Mouse (Mus musculus) inflammation-experienced regulatory T-cells, adult 6 months (primary cell): ENCODE results near the gene Gm8104. TPM values are rescaled to one million over a fixed set of nuclear protein-coding genes. Genes with fewer than 3 reads are reported as not detected.
"Not testable (repeated sequence)": the region's sequence is repeated elsewhere in the genome, so short reads cannot be mapped to it uniquely, and the experiment has no call there.

ENCODE experiments used
- ATAC-seq: one replicate; pipeline ENCODE4 v1.8.0; 2017
- polyA plus RNA-seq, 3 experiments: library from polyadenylated mRNA; unstranded; fragments of 100-300 nt; shearing (Covaris generic); gene quantifications; one replicate each; pipeline ENCODE4 v1.2.1; 2017

The Gm8104 gene
- polyA plus RNA-seq, result not detected

DNA sequence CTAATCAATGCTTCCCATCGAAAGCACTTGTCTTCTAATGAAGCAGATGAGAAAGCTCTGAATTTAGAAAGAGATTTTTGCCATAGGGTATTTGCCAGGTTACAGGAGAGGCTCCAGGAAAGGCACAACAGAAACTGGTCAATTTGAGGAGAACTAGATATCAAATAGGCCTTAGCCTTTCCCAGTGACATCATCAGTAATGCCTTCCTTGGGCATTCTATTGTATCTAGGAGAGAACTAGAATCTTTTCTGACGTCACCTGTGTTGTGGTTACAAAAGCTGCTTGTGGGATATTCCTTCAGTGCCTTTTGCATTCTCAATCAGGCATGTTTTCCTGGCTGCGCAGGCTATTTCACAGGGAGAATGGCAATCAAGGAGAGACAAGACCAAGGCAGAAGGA is at the start of gene Gm8104:
Gene Gm8104 (plus strand): TSS at position 301 of the 400 bp plus-strand sequence.
- not testable (repeated sequence) for ATAC-seq

DNA sequence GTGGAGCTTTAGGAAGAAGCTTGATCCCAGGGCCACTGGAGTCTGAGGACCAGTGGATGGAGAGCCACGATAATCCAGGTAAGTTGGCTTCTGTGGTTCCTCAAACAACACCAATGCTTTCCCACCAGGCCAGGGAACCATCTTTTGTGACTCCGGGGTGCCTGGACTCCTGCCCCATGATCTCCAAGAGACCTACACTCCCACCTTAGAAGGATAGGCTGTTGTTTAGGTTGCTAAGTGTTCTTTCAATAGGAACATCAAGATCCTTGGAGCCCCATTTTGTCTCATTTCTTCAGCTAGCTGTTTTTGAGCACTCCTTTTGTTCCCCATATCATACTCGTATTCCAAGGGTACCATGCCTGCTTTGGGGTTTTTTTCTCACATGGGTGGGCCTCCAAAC is 42.3 kb upstream of the Gm8104 start:
- ATAC-seq, result not testable (repeated sequence)

DNA sequence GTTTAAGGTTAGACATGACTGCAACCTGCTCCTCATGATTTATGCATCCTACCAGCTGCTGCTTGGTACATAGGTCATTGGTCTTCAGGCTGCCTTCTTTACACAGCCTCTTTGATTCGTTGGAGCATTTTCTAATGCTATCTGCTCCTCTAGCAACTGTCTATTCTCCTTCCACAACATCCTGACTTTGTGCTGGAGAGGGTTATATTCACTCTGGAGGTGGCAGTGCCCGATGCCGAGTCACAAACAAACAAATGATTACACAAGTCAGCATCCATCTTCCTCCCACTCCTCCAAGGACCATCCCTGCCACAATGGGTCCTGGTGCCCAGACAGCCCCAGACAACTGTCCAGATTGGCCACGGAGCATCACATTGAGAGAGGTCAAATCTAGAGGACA is 40.2 kb upstream of the Gm8104 start:
- not testable (repeated sequence) for ATAC-seq

DNA sequence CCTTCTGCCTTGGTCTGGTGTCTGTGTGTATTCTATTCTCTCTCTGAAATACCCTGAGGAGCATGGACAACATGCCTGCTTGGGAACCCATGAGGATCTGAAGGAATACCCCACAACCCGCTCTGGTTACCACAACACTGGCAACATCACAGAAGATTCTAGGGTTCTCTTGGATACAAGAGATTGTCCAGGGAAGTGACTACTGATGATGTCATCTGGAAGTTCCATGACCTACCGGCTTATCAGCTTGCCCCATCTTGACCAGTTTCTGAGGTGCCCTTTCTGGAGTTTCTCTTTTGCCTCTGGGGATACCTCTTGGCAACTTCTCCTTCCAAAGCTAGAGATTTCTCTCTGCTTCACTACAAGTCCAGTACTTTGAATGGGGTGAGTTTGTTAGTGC is 23.9 kb upstream of the Gm8104 start, which contains the start of gene Gm8094:
Gene Gm8094 (minus strand): TSS at position 101 of the 400 bp plus-strand sequence.
- ATAC-seq, result not testable (repeated sequence)

DNA sequence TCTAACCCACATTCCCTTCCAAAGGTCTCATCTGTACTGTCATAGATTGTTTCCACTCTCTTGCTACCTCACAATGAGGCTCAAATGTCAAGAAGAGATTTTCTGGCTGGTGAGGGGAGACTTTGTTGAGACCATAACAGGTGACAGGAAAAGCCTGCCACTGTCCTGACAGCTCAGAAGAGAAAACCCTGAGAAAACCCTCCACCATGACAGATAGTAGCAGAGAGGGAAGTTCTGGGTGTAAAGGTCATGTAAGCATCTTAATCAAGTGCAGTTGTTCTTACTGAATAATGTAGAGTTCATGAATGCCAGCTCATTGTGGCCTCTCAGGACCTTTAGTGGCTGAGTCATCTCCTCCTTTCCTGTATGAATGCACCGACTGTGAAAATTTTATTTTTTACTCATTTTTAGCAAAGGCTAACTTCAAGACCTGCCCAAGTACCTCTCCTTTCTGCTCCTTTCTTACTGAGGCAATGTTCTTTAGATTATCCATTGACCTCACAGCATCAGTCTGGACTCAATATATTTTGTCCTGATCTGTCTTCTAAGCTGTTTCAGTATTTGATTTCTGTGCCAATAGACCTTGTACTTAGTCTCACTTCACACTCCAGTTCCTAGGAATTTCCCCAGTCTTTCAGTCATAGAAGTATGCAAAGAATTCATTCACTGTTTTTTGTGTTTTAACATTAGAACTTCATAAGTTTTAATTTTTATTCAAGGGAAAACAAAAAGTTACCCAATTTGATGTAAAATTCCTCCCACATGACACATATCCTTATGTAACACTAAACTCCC is 15.3 kb upstream of the Gm8104 start:
- not testable (repeated sequence) for ATAC-seq

DNA sequence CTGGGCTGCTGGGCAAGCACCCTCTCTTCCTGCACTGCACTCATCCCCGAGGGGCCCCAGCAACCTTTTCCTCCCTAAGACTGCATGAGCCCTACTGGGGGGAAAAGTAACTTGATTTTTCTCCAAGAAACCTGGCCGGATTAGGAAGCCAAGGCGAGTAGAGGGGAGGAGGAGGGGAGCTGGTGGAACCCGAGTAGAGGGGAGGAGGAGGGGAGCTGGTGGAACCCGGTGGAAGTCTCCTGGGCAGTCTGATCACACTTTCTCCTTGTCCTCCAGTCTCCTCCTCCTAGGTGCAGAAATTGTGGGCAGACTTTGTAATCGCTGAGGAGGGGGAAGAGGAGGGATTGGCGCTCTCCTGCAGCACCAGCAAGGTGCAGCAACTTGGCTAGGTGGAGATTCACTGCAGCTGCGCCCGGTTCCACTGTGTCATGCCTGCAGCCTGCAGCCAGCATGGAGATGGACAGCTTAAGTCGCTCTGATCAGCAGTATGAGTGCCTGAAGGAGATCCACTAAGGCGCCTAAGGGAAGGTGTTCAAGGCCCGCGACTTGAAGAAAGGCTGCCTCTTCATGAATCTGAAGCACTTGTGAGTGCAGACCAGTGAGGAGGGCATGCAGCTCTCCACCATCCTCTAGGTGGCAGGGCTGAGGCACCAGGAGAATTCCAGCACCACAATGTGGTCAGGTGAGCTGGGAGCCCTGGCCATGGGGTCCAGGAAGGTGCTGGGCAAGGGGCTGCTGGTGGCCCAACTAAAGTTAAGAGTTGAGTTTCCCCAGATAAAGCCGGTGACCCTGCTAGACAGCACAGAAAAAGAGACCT is 11.1 kb upstream of the Gm8104 start:
- not testable (repeated sequence) for ATAC-seq

DNA sequence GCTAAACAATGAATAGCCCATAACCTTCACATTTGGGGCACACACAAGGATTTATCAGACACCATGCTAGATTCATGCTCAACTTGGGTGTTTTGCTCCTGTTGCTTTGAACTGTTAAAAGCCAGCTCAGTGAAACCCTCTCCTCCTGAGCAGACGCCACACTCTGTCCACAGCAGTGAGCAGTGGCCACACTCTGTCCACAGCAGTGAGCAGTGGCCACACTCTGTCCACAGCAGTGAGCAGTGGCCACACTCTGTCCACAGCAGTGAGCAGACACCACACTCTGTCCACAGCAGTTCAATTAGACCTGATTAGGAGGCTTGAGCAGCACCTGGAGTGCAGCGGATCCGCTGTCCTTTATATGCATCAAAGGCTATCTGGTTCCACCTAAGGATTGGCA is 19.3 kb downstream of the Gm8104 start:
- ATAC-seq, result not testable (repeated sequence)

DNA sequence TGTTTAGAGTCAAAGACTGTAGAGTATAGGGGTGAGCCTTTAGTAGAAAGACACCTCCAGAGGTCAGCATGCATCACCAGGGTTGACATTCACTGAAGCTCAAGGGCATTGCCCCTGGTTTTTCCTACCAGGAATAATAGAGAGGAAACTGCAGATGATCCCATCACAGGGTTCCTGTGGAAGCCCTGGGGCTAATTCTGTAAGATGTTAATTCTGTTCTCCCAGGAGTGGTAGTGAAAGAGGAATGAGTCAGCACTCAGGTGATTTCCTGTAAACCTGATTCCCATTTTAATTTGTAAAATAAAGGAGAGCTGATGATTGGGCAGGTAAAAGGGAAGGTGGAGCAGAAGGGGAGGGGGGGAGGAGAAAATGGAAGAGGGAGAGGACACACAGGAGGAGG is 25.9 kb downstream of the Gm8104 start:
- ATAC-seq, result not testable (repeated sequence)

Other genes starting within 250 kb of the Gm8104 start
- not detected for gene Gm21977, start 247.1 kb upstream of the Gm8104 start, polyA plus RNA-seq
- not detected for gene Gm8082, start 107.0 kb upstream of the Gm8104 start, polyA plus RNA-seq
- gene Gm10376, start 85.0 kb upstream of the Gm8104 start, polyA plus RNA-seq, result not detected
- gene Gm8094, start 24.0 kb upstream of the Gm8104 start, polyA plus RNA-seq, result not detected
- not detected for gene Gm7233, start 79.3 kb downstream of the Gm8104 start, polyA plus RNA-seq
- not detected for gene Gm8122, start 134.7 kb downstream of the Gm8104 start, polyA plus RNA-seq
- gene Gm8126, start 158.0 kb downstream of the Gm8104 start, polyA plus RNA-seq, result not detected
- not detected for gene Gm9732, start 174.4 kb downstream of the Gm8104 start, polyA plus RNA-seq
- gene Gm8127, start 193.2 kb downstream of the Gm8104 start, polyA plus RNA-seq, result not detected
- not detected for gene 1700001F09Rik, start 247.2 kb downstream of the Gm8104 start, polyA plus RNA-seq